Mouse (Mus musculus) neutrophil, adult 5-6 weeks (primary cell): Measurements from ENCODE around the gene Alg9. TPM values are rescaled to one million over a fixed set of nuclear protein-coding genes. Genes with fewer than 3 reads are reported as not detected.

Source experiments
- total RNA-seq: library from RNA; stranded (forward); fragments of 200-1000 nt; gene quantifications from 2 replicates; pipeline ENCODE4 v1.2.3, GENCODE M21; 2017

Gene Alg9
- total RNA-seq, 1 experiment from 2014 or later: 9.0 TPM

Other genes starting within 250 kb of the Alg9 start
- gene Pts, start 246.3 kb upstream of the Alg9 start, total RNA-seq: 98.8 and 106 TPM in 2 replicates
- gene Il18, start 220.2 kb upstream of the Alg9 start, total RNA-seq: 8.5 and 10.0 TPM in 2 replicates
- 0.86 and 2.2 TPM in 2 replicates for gene Bco2, start 219.8 kb upstream of the Alg9 start, total RNA-seq
- gene Tex12, start 213.7 kb upstream of the Alg9 start, total RNA-seq: not detected in 2 replicates
- gene Sdhd, start 171.2 kb upstream of the Alg9 start, total RNA-seq: 76.4 and 77.9 TPM in 2 replicates
- 68.5 and 70.9 TPM in 2 replicates for gene Timm8b, start 171.1 kb upstream of the Alg9 start, total RNA-seq
- 0.74 and 2.3 TPM in 2 replicates for gene Pih1d2, start 157.7 kb upstream of the Alg9 start, total RNA-seq
- 28.4 and 29.7 TPM in 2 replicates for gene Nkapd1, start 157.6 kb upstream of the Alg9 start, total RNA-seq
- 16.3 and 16.4 TPM in 2 replicates for gene Dlat, start 115.2 kb upstream of the Alg9 start, total RNA-seq
- gene Dixdc1, start 35.5 kb upstream of the Alg9 start, total RNA-seq: 0.12 TPM in 1 of 2 replicates, not detected in the other
- not detected in 2 replicates for gene 2310030G06Rik, start 28.5 kb upstream of the Alg9 start, total RNA-seq
- gene Cryab, start 23.7 kb upstream of the Alg9 start, total RNA-seq: not detected in 2 replicates
- gene Hspb2, start 22.7 kb upstream of the Alg9 start, total RNA-seq: not detected in 2 replicates
- gene Fdxacb1, start 6.8 kb upstream of the Alg9 start, total RNA-seq: 9.2 and 10.3 TPM in 2 replicates
- 29.6 and 33.8 TPM in 2 replicates for gene 1110032A03Rik, start 501 bp downstream of the Alg9 start, total RNA-seq
- 22.0 and 26.4 TPM in 2 replicates for gene Ppp2r1b, start 70.3 kb downstream of the Alg9 start, total RNA-seq
- 31.4 and 33.9 TPM in 2 replicates for gene Sik2, start 234.1 kb downstream of the Alg9 start, total RNA-seq